Mouse (Mus musculus): ENCODE data around the gene Qpct. TPM values are rescaled to one million over a fixed set of nuclear protein-coding genes. Genes with fewer than 3 reads are reported as not detected.
A peak's percentile ranks its signal among the peaks of the same experiment; 100 is the strongest.

The Qpct gene
- polyA plus RNA-seq (2015; fragmentation: Nextera tagmentation; extraction: Ambion mirVana): 20.1 and 24.5 TPM in 2 replicates

GRCm38 (mm10) chr17:79051606-79052005, at the start of gene Qpct:
TSS of gene Qpct (plus strand) at chr17:79051906.
- peak within 1 kb of the TSS; percentile 48 for H3K9ac ChIP-seq (ENCODE audit: low read depth, low read length)
- H3K36me3 ChIP-seq (ENCODE audit: control insufficient read depth, insufficient read depth): no peaks in the 10 kb centered on the region
- no peaks in the 10 kb centered on the region for H3K4me1 ChIP-seq (ENCODE audit: control insufficient read depth, low read depth, low read length)
- H3K9me3 ChIP-seq (replicated peaks; ENCODE audit: control insufficient read depth, low read length): no peaks in the 10 kb centered on the region
- no peak within 1 kb of the TSS for H3K27ac ChIP-seq (ENCODE audit: low read length)
- no peak for ATAC-seq (ENCODE audit: low read depth)
- peak within 1 kb of the TSS; percentile 53 for H3K4me2 ChIP-seq (ENCODE audit: low read depth, low read length)
- peaks cover 8% of the 10 kb centered on the region for H3K27me3 ChIP-seq (ENCODE audit: control insufficient read depth, insufficient read depth, low read depth, low read length)
- H3K4me3 ChIP-seq (ENCODE audit: low read depth, low read length): peak within 1 kb of the TSS; percentile 60
- 56% methylated on average over 4 of the region's 4 CpGs for WGBS (ENCODE audit: insufficient replicate concordance)

GRCm38 (mm10) chr17:79013625-79014024, 38.1 kb upstream of the Qpct start:
- Histone ChIP-seq H3K36me3 (ENCODE audit: control insufficient read depth, insufficient read depth) (peaks cover 3% of the 10 kb centered on the region), H3K4me1 (ENCODE audit: control insufficient read depth, low read depth, low read length) (peaks cover 23% of the 10 kb centered on the region), H3K4me3 (ENCODE audit: low read depth, low read length) (no peak overlapping the region), H3K9me3 (replicated peaks; ENCODE audit: control insufficient read depth, low read length) (no peaks in the 10 kb centered on the region), H3K9ac (ENCODE audit: low read depth, low read length) (no peak overlapping the region), H3K27ac (ENCODE audit: low read length) (no peak overlapping the region), H3K4me2 (ENCODE audit: low read depth, low read length) (no peak overlapping the region), H3K27me3 (ENCODE audit: control insufficient read depth, insufficient read depth, low read depth, low read length) (no peaks in the 10 kb centered on the region)
- ATAC-seq (ENCODE audit: low read depth): no peak
- WGBS (ENCODE audit: insufficient replicate concordance): 34% methylated on average over 2 of the region's 2 CpGs

GRCm38 (mm10) chr17:79014911-79015685, 36.6 kb upstream of the Qpct start:
- Histone ChIP-seq H3K4me1 (ENCODE audit: control insufficient read depth, low read depth, low read length) (peaks cover 29% of the 10 kb centered on the region), H3K4me2 (ENCODE audit: low read depth, low read length) (no peak overlapping the region)

DNA sequence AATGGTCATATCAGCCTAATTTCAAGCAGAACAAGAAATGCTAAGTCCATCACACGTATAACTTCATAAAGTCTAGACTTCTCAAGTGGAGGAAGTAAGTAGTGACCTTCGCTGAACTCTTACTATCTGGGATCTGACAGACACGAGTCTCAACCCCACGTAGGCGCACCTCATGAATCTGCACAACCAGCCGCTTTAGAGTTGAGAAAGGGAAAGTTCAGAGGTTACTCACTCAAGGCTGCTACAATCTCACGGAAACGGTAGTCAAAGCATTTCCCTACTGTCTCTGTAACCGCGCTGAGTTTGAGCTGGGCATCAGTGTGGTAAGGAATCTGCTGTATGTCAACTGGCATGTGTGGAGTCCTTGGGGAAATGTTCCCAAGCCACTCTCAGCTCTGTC, 35.9 kb upstream of the Qpct start:
- peaks cover 29% of the 10 kb centered on the region for H3K4me1 ChIP-seq (ENCODE audit: control insufficient read depth, low read depth, low read length)
- peaks cover 3% of the 10 kb centered on the region; the same call in 1 of the 2 replicates for H3K27me3 ChIP-seq (ENCODE audit: control insufficient read depth, insufficient read depth, low read depth, low read length)
- no peak overlapping the region for H3K4me2 ChIP-seq (ENCODE audit: low read depth, low read length)
- no peak overlapping the region for H3K4me3 ChIP-seq (ENCODE audit: low read depth, low read length)
- no peaks in the 10 kb centered on the region for H3K9me3 ChIP-seq (replicated peaks; ENCODE audit: control insufficient read depth, low read length)
- ATAC-seq (ENCODE audit: low read depth): no peak
- H3K27ac ChIP-seq (ENCODE audit: low read length): no peak overlapping the region
- WGBS (ENCODE audit: insufficient replicate concordance): 46% methylated on average over 10 of the region's 10 CpGs
- H3K9ac ChIP-seq (ENCODE audit: low read depth, low read length): no peak overlapping the region
- H3K36me3 ChIP-seq (ENCODE audit: control insufficient read depth, insufficient read depth): peaks cover 3% of the 10 kb centered on the region

More at GRCm38 (mm10) chr17:79014911-79015685, 36.6 kb upstream of the Qpct start:
- no peak overlapping the region for H3K9ac ChIP-seq (ENCODE audit: low read depth, low read length)
- H3K36me3 ChIP-seq (ENCODE audit: control insufficient read depth, insufficient read depth): peaks cover 3% of the 10 kb centered on the region
- no peak overlapping the region for H3K4me3 ChIP-seq (ENCODE audit: low read depth, low read length)
- no peaks in the 10 kb centered on the region for H3K9me3 ChIP-seq (replicated peaks; ENCODE audit: control insufficient read depth, low read length)
- H3K27me3 ChIP-seq (ENCODE audit: control insufficient read depth, insufficient read depth, low read depth, low read length): no peaks in the 10 kb centered on the region
- WGBS (ENCODE audit: insufficient replicate concordance): 24% methylated on average over 2 of the region's 2 CpGs
- ATAC-seq (ENCODE audit: low read depth): peak; percentile 76
- no peak overlapping the region for H3K27ac ChIP-seq (ENCODE audit: low read length)

GRCm38 (mm10) chr17:79018422-79018821, 33.3 kb upstream of the Qpct start:
- Histone ChIP-seq H3K27ac (ENCODE audit: low read length) (no peak overlapping the region), H3K27me3 (ENCODE audit: control insufficient read depth, insufficient read depth, low read depth, low read length) (peaks cover 9% of the 10 kb centered on the region; the same call in 1 of the 2 replicates), H3K36me3 (ENCODE audit: control insufficient read depth, insufficient read depth) (no peaks in the 10 kb centered on the region), H3K4me2 (ENCODE audit: low read depth, low read length) (no peak overlapping the region), H3K9me3 (replicated peaks; ENCODE audit: control insufficient read depth, low read length) (no peaks in the 10 kb centered on the region), H3K9ac (ENCODE audit: low read depth, low read length) (no peak overlapping the region), H3K4me3 (ENCODE audit: low read depth, low read length) (no peak overlapping the region), H3K4me1 (ENCODE audit: control insufficient read depth, low read depth, low read length) (peaks cover 31% of the 10 kb centered on the region)
- no peak for ATAC-seq (ENCODE audit: low read depth)
- WGBS (ENCODE audit: insufficient replicate concordance): 41% methylated on average over 9 of the region's 9 CpGs

GRCm38 (mm10) chr17:79019726-79020207, 31.9 kb upstream of the Qpct start:
- Histone ChIP-seq H3K9ac (ENCODE audit: low read depth, low read length) (peak overlapping the region; percentile 79), H3K27ac (ENCODE audit: low read length) (peak overlapping the region; percentile 70; the same call in 1 of the 2 replicates), H3K4me3 (ENCODE audit: low read depth, low read length) (peak overlapping the region; percentile 75), H3K4me2 (ENCODE audit: low read depth, low read length) (peak overlapping the region; percentile 84), H3K4me1 (ENCODE audit: control insufficient read depth, low read depth, low read length) (peaks cover 31% of the 10 kb centered on the region), H3K9me3 (replicated peaks; ENCODE audit: control insufficient read depth, low read length) (no peaks in the 10 kb centered on the region), H3K36me3 (ENCODE audit: control insufficient read depth, insufficient read depth) (no peaks in the 10 kb centered on the region), H3K27me3 (ENCODE audit: control insufficient read depth, insufficient read depth, low read depth, low read length) (peaks cover 9% of the 10 kb centered on the region; the same call in 1 of the 2 replicates)
- WGBS (ENCODE audit: insufficient replicate concordance): under 1% methylated on average over 18 of the region's 18 CpGs
- no peak for ATAC-seq (ENCODE audit: low read depth)

- H3K4me2 ChIP-seq (ENCODE audit: low read depth, low read length): peak within 1 kb of the TSS; percentile 84
- peaks cover 9% of the 10 kb centered on the region; the same call in 1 of the 2 replicates for H3K27me3 ChIP-seq (ENCODE audit: control insufficient read depth, insufficient read depth, low read depth, low read length)
- peak within 1 kb of the TSS; percentile 79 for H3K9ac ChIP-seq (ENCODE audit: low read depth, low read length)
- H3K9me3 ChIP-seq (replicated peaks; ENCODE audit: control insufficient read depth, low read length): no peaks in the 10 kb centered on the region
- H3K36me3 ChIP-seq (ENCODE audit: control insufficient read depth, insufficient read depth): no peaks in the 10 kb centered on the region
- ATAC-seq (ENCODE audit: low read depth): peak; percentile 87
- peak within 1 kb of the TSS; percentile 70 for H3K27ac ChIP-seq (ENCODE audit: low read length)
- WGBS (ENCODE audit: insufficient replicate concordance): under 1% methylated on average over 89 of the region's 113 CpGs
- H3K4me1 ChIP-seq (ENCODE audit: control insufficient read depth, low read depth, low read length): peaks cover 28% of the 10 kb centered on the region
- H3K4me3 ChIP-seq (ENCODE audit: low read depth, low read length): peak within 1 kb of the TSS; percentile 75
Measured at GRCm38 (mm10) chr17:79020208-79020983, 31.3 kb upstream of the Qpct start, which contains the start of gene Prkd3. TSS of gene Prkd3 (minus strand) at chr17:79020816.

DNA sequence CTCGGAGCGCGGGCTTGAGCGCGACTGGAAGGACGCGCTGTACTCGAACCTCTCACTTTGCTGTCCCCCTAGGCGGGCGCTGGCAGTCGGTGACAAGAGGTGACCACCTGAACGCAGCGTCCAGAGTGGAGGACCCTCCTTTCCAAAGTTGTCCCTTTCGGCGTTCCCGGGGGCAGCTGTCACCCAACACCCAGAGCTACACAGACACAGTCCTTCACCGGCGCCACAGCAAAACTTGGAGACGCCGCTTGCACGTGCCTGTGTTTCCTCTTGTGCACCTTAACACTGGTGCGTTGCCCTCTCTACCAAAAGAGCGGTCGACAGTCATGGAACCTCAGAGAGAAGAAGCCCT, 30.7 kb upstream of the Qpct start:
- H3K27ac ChIP-seq (ENCODE audit: low read length): no peak overlapping the region
- peaks cover 9% of the 10 kb centered on the region; the same call in 1 of the 2 replicates for H3K27me3 ChIP-seq (ENCODE audit: control insufficient read depth, insufficient read depth, low read depth, low read length)
- peak overlapping the region; percentile 84 for H3K4me2 ChIP-seq (ENCODE audit: low read depth, low read length)
- H3K4me1 ChIP-seq (ENCODE audit: control insufficient read depth, low read depth, low read length): peaks cover 24% of the 10 kb centered on the region
- peak; percentile 11; the same call in 1 of the 2 replicates for ATAC-seq (ENCODE audit: low read depth)
- H3K4me3 ChIP-seq (ENCODE audit: low read depth, low read length): peak overlapping the region; percentile 75
- H3K9ac ChIP-seq (ENCODE audit: low read depth, low read length): peak overlapping the region; percentile 79
- H3K36me3 ChIP-seq (ENCODE audit: control insufficient read depth, insufficient read depth): no peaks in the 10 kb centered on the region
- WGBS (ENCODE audit: insufficient replicate concordance): 1% methylated on average over 24 of the region's 24 CpGs
- H3K9me3 ChIP-seq (replicated peaks; ENCODE audit: control insufficient read depth, low read length): no peaks in the 10 kb centered on the region
